Mouse (Mus musculus): ENCODE data around the gene Aip. TPM values are rescaled to one million over a fixed set of nuclear protein-coding genes. Genes with fewer than 3 reads are reported as not detected.

Aip gene
- polyA plus RNA-seq, 1 experiment from 2014 or later = 87.5 TPM

DNA sequence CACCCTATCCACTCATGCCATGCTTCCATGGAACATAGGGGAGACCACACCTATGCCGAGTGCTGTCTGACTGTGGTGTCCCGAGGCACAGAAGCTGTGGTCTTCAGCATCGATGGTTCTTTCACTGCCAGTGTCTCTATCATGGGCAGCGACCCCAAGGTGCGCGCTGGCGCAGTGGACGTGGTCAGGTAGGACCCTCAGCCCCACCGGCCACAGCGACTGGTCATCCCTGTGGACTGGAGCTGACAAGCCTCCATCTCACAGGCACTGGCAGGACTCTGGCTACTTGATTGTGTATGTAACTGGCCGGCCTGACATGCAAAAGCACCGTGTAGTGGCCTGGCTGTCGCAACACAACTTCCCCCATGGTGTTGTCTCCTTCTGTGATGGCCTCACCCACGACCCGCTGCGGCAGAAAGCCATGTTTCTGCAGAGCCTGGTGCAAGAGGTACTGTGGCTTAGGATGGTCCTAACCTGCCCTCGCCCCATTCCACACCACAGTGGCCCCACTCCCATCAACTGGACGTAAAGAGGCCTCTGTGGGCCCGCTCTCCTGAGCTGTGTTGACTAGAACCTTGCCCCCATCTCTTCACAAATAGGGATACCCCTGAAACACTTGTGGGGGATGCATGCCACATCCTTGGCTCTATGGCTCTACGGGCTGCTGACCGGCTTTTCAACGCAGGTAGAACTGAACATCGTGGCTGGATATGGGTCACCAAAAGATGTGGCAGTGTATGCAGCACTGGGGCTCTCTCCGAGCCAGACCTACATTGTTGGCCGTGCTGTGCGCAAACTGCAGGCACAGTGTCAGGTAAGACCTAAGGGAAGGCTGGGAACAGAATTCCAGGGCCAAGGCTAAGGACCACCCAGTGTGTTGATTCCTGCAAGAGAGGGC lies 13.3 kb downstream of the Aip start:
- peaks cover 10% of the 10 kb centered on the region for H3K4me1 ChIP-seq (ENCODE audit: control insufficient read depth, insufficient read depth, low read length)
- 93% methylated on average over 26 of the region's 26 CpGs for WGBS

GRCm38 (mm10) chr19:4108535-4108934 lies 17.1 kb downstream of the Aip start:
- Histone ChIP-seq H3K27ac (ENCODE audit: low read length) (no peak overlapping the region), H3K4me1 (ENCODE audit: control insufficient read depth, insufficient read depth, low read length) (peaks cover 6% of the 10 kb centered on the region), H3K4me3 (ENCODE audit: low read length) (no peak overlapping the region), H3K27me3 (ENCODE audit: control insufficient read depth, insufficient read depth, low read length) (no peaks in the 10 kb centered on the region), H3K36me3 (ENCODE audit: control insufficient read depth, insufficient read depth) (no peaks in the 10 kb centered on the region; the same call in 1 of the 2 replicates), H3K9me3 (replicated peaks; ENCODE audit: control insufficient read depth, low read length) (no peaks in the 10 kb centered on the region), H3K4me2 (ENCODE audit: low read depth, low read length) (no peak overlapping the region), H3K9ac (ENCODE audit: low read length) (no peak overlapping the region)
- no peak for ATAC-seq (replicated peaks; ENCODE audit: extremely low read depth, insufficient read depth, low FRiP score)
- WGBS = 83% methylated on average over 9 of the region's 9 CpGs

More for the DNA sequence above, 13.3 kb downstream of the Aip start:
- no peak overlapping the region for H3K4me3 ChIP-seq (ENCODE audit: low read length)
- no peaks in the 10 kb centered on the region for H3K9me3 ChIP-seq (replicated peaks; ENCODE audit: control insufficient read depth, low read length)
- peaks cover 16% of the 10 kb centered on the region for H3K36me3 ChIP-seq (ENCODE audit: control insufficient read depth, insufficient read depth)
- no peaks in the 10 kb centered on the region for H3K27me3 ChIP-seq (ENCODE audit: control insufficient read depth, insufficient read depth, low read length)
- no peak overlapping the region for H3K9ac ChIP-seq (ENCODE audit: low read length)
- no peak for ATAC-seq (replicated peaks; ENCODE audit: extremely low read depth, insufficient read depth, low FRiP score)
- no peak overlapping the region for H3K4me2 ChIP-seq (ENCODE audit: low read depth, low read length)
- H3K27ac ChIP-seq (ENCODE audit: low read length) = no peak overlapping the region

GRCm38 (mm10) chr19:4106654-4107053 lies 19.0 kb downstream of the Aip start:
- 90% methylated on average over 14 of the region's 14 CpGs for WGBS
- Histone ChIP-seq H3K27me3 (ENCODE audit: control insufficient read depth, insufficient read depth, low read length) (peaks cover 10% of the 10 kb centered on the region; the same call in 1 of the 2 replicates), H3K9me3 (replicated peaks; ENCODE audit: control insufficient read depth, low read length) (no peaks in the 10 kb centered on the region), H3K4me1 (ENCODE audit: control insufficient read depth, insufficient read depth, low read length) (no peaks in the 10 kb centered on the region), H3K4me2 (ENCODE audit: low read depth, low read length) (no peak overlapping the region), H3K27ac (ENCODE audit: low read length) (no peak overlapping the region), H3K36me3 (ENCODE audit: control insufficient read depth, insufficient read depth) (peaks cover 2% of the 10 kb centered on the region), H3K9ac (ENCODE audit: low read length) (no peak overlapping the region), H3K4me3 (ENCODE audit: low read length) (no peak overlapping the region)
- ATAC-seq (replicated peaks; ENCODE audit: extremely low read depth, insufficient read depth, low FRiP score) = no peak

DNA sequence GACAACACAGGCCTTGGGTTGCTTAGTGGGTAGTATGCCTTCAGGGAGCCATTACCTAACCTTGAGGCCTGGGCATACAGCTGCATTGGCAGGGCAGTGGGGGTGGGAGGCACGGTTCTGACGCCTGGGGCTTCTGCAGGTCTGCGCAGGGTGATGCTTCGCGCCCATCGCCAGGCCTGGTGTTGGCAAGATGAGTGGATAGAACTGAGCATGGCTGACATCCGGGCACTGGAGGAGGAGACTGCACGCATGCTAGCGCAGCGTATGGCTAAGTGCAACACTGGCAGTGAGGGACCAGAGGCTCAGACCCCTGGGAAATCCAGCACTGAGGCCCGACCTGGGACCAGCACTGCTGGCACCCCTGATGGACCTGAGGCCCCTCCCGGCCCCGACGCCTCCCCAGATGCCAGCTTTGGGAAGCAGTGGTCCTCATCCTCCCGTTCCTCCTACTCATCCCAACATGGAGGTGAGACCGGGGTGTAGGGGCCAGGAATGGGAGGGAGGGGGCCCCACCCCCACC lies 20.9 kb downstream of the Aip start:
- Histone ChIP-seq H3K9me3 (replicated peaks; ENCODE audit: control insufficient read depth, low read length) (no peaks in the 10 kb centered on the region), H3K27ac (ENCODE audit: low read length) (no peak overlapping the region), H3K4me1 (ENCODE audit: control insufficient read depth, insufficient read depth, low read length) (peaks cover 11% of the 10 kb centered on the region), H3K27me3 (ENCODE audit: control insufficient read depth, insufficient read depth, low read length) (peaks cover 20% of the 10 kb centered on the region; the same call in 1 of the 2 replicates), H3K36me3 (ENCODE audit: control insufficient read depth, insufficient read depth) (peaks cover 2% of the 10 kb centered on the region), H3K4me3 (ENCODE audit: low read length) (no peak overlapping the region), H3K4me2 (ENCODE audit: low read depth, low read length) (no peak overlapping the region), H3K9ac (ENCODE audit: low read length) (no peak overlapping the region)
- 90% methylated on average over 16 of the region's 16 CpGs for WGBS
- ATAC-seq (replicated peaks; ENCODE audit: extremely low read depth, insufficient read depth, low FRiP score) = no peak

DNA sequence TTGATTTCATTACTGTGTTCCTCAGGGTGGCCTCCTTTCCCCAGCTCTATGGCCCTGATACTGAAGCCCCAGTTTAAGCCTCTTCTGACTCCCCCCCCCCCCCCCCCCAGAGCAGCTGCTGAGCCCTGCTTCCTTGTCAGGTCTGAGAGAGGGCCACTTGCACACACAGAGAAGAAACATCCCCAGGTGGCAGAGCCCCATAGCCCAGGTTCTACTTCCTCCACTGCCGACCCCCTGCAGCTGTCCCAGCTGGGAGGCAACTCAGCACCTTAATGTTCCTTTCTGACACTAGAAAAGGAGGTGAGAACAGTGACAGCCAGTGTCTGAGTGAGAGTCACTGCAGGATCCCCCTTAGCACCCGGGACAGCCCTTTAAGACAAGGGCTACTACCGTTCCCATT lies 21.9 kb downstream of the Aip start:
- Histone ChIP-seq H3K27me3 (ENCODE audit: control insufficient read depth, insufficient read depth, low read length) (peaks cover 20% of the 10 kb centered on the region; the same call in 1 of the 2 replicates), H3K27ac (ENCODE audit: low read length) (no peak overlapping the region), H3K9me3 (replicated peaks; ENCODE audit: control insufficient read depth, low read length) (no peaks in the 10 kb centered on the region), H3K36me3 (ENCODE audit: control insufficient read depth, insufficient read depth) (peaks cover 2% of the 10 kb centered on the region), H3K9ac (ENCODE audit: low read length) (no peak overlapping the region), H3K4me2 (ENCODE audit: low read depth, low read length) (no peak overlapping the region), H3K4me3 (ENCODE audit: low read length) (no peak overlapping the region), H3K4me1 (ENCODE audit: control insufficient read depth, insufficient read depth, low read length) (peaks cover 19% of the 10 kb centered on the region)
- 60% methylated on average over 3 of the region's 3 CpGs for WGBS
- ATAC-seq (replicated peaks; ENCODE audit: extremely low read depth, insufficient read depth, low FRiP score) = no peak

- 93% methylated on average over 18 of the region's 18 CpGs for WGBS
- H3K27me3 ChIP-seq (ENCODE audit: control insufficient read depth, insufficient read depth, low read length) = peaks cover 20% of the 10 kb centered on the region; the same call in 1 of the 2 replicates
- no peak overlapping the region for H3K4me3 ChIP-seq (ENCODE audit: low read length)
- peaks cover 2% of the 10 kb centered on the region for H3K36me3 ChIP-seq (ENCODE audit: control insufficient read depth, insufficient read depth)
- ATAC-seq (replicated peaks; ENCODE audit: extremely low read depth, insufficient read depth, low FRiP score) = no peak
- H3K4me1 ChIP-seq (ENCODE audit: control insufficient read depth, insufficient read depth, low read length) = peaks cover 24% of the 10 kb centered on the region
- no peaks in the 10 kb centered on the region for H3K9me3 ChIP-seq (replicated peaks; ENCODE audit: control insufficient read depth, low read length)
- no peak overlapping the region for H3K27ac ChIP-seq (ENCODE audit: low read length)
- H3K9ac ChIP-seq (ENCODE audit: low read length) = no peak overlapping the region
- no peak overlapping the region for H3K4me2 ChIP-seq (ENCODE audit: low read depth, low read length)
Measured at GRCm38 (mm10) chr19:4103294-4103693, 22.4 kb downstream of the Aip start.

- no peak for ATAC-seq (replicated peaks; ENCODE audit: extremely low read depth, insufficient read depth, low FRiP score)
Measured at GRCm38 (mm10) chr19:4102626-4103025, 23.0 kb downstream of the Aip start.

GRCm38 (mm10) chr19:4102049-4102448 lies 23.6 kb downstream of the Aip start:
- Histone ChIP-seq H3K4me3 (ENCODE audit: low read length) (no peak overlapping the region), H3K9ac (ENCODE audit: low read length) (no peak overlapping the region), H3K27me3 (ENCODE audit: control insufficient read depth, insufficient read depth, low read length) (peaks cover 20% of the 10 kb centered on the region; the same call in 1 of the 2 replicates), H3K4me1 (ENCODE audit: control insufficient read depth, insufficient read depth, low read length) (peaks cover 30% of the 10 kb centered on the region), H3K9me3 (replicated peaks; ENCODE audit: control insufficient read depth, low read length) (no peaks in the 10 kb centered on the region), H3K27ac (ENCODE audit: low read length) (no peak overlapping the region), H3K4me2 (ENCODE audit: low read depth, low read length) (no peak overlapping the region), H3K36me3 (ENCODE audit: control insufficient read depth, insufficient read depth) (peaks cover 2% of the 10 kb centered on the region; the same call in 1 of the 2 replicates)
- ATAC-seq (replicated peaks; ENCODE audit: extremely low read depth, insufficient read depth, low FRiP score) = no peak
- 84% methylated on average over 2 of the region's 2 CpGs for WGBS

More at GRCm38 (mm10) chr19:4102626-4103025, 23.0 kb downstream of the Aip start:
- H3K4me2 ChIP-seq (ENCODE audit: low read depth, low read length) = no peak overlapping the region
- no peak overlapping the region for H3K4me3 ChIP-seq (ENCODE audit: low read length)
- WGBS = 94% methylated on average over 12 of the region's 12 CpGs
- H3K27me3 ChIP-seq (ENCODE audit: control insufficient read depth, insufficient read depth, low read length) = peaks cover 20% of the 10 kb centered on the region; the same call in 1 of the 2 replicates
- no peaks in the 10 kb centered on the region for H3K9me3 ChIP-seq (replicated peaks; ENCODE audit: control insufficient read depth, low read length)
- no peak overlapping the region for H3K27ac ChIP-seq (ENCODE audit: low read length)
- H3K4me1 ChIP-seq (ENCODE audit: control insufficient read depth, insufficient read depth, low read length) = peaks cover 29% of the 10 kb centered on the region
- peaks cover 2% of the 10 kb centered on the region for H3K36me3 ChIP-seq (ENCODE audit: control insufficient read depth, insufficient read depth)
- no peak overlapping the region for H3K9ac ChIP-seq (ENCODE audit: low read length)

GRCm38 (mm10) chr19:4101466-4101865 lies 24.2 kb downstream of the Aip start:
- Histone ChIP-seq H3K27me3 (ENCODE audit: control insufficient read depth, insufficient read depth, low read length) (peaks cover 20% of the 10 kb centered on the region; the same call in 1 of the 2 replicates), H3K36me3 (ENCODE audit: control insufficient read depth, insufficient read depth) (peaks cover 2% of the 10 kb centered on the region; the same call in 1 of the 2 replicates), H3K4me3 (ENCODE audit: low read length) (no peak overlapping the region), H3K4me1 (ENCODE audit: control insufficient read depth, insufficient read depth, low read length) (peaks cover 30% of the 10 kb centered on the region), H3K9me3 (replicated peaks; ENCODE audit: control insufficient read depth, low read length) (no peaks in the 10 kb centered on the region), H3K27ac (ENCODE audit: low read length) (no peak overlapping the region), H3K9ac (ENCODE audit: low read length) (no peak overlapping the region), H3K4me2 (ENCODE audit: low read depth, low read length) (no peak overlapping the region)
- 83% methylated on average over 6 of the region's 6 CpGs for WGBS
- no peak for ATAC-seq (replicated peaks; ENCODE audit: extremely low read depth, insufficient read depth, low FRiP score)

All from heart, embryonic 16.5 days (tissue).